Mouse (Mus musculus): ENCODE data around the gene Olfr1441.

DNA sequence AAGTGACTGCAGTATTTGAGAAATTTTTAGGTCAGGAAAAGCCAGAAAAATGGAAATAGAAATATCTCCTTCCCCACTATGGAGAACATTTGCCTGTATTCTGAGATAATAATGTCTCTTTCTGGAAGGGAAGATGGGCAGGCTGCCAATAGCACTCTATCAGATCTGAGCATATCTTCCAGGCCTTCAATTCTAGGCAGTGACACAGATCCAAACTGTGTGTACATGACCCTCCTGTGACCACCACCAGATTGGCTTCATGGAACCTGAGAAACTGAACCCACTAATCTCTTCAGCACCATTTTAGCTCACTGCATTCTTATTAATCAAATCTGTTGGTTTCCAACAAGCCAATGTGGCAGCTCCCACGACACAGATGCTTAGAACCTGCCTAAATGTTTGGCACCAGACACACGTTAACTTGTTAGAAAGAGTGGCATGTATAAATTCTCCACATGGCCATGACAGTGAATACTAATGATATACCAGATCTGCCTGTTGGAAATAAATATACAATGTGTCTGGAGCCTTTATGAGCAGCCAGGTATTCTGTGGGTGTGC lies 42.7 kb upstream of the Olfr1441 start:
- TF ChIP-seq TCF12 (IDR thresholded peaks at IDR 0.05; ENCODE audit: insufficient read depth, poor library complexity, severe bottlenecking): no peak
- no peak for TF ChIP-seq MAX (IDR thresholded peaks at IDR 0.05; ENCODE audit: low read depth)
- no peak for TF ChIP-seq POLR2AphosphoS2 (IDR thresholded peaks at IDR 0.05; ENCODE audit: insufficient read length, low read depth)
- no peak for TF ChIP-seq POLR2A (IDR thresholded peaks at IDR 0.05; ENCODE audit: insufficient read length, low read depth)
- no peak for TF ChIP-seq E2F4 (IDR thresholded peaks at IDR 0.05; ENCODE audit: insufficient read depth)

Data from myocyte (in vitro differentiated cells).